Mouse (Mus musculus): ENCODE measurements around the gene Ttc21a. TPM values are rescaled to one million over a fixed set of nuclear protein-coding genes. Genes with fewer than 3 reads are reported as not detected.

Gene Ttc21a
- total and polyA plus RNA-seq, 3 experiments = 0.21 to 0.47 TPM; not detected in 1

GRCm38 (mm10) chr9:119893881-119894280, 43.5 kb upstream of the Ttc21a start:
- no peak overlapping the region for H3K27ac ChIP-seq (ENCODE audit: insufficient read depth, low read depth)

DNA sequence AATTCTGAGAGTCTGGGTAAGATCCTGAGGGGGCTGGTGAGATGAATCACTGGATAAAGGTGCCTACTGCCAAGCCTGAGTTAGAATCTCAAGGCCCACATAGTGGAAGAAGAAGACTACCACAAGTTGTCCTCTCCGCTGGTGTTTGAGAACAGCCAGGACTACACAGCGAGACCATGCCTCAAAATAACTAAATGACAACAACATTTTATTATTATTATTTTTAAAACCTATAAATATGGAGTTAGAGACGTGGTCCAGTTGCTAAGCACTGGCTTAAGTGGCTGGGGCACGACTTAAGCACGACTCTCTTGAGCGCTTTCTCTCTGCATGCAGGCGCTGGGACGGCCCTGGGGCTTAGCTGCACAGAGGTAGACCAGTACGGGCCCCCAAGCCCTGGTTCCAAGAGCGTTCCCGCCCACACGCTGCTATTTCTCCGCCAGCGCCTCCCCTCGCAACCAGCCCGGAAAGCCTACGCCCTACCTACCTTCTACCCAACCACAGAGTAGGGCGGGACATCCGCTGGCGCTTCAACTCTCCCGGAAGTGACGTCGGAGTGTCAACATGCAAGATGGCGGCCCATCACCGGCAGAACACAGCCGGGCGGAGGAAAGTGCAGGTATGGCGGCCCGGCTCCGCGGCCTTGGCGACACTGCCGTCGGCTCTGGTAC, 42.9 kb upstream of the Ttc21a start, which contains the start of gene Wdr48:
TSS of gene Wdr48 (plus strand) at position 540 of the 671 bp plus-strand sequence.
- H3K4me2 ChIP-seq (ENCODE audit: insufficient read depth, low read depth, poor library complexity, severe bottlenecking) = peak within 1 kb of the TSS; percentile 79
- no peak within 1 kb of the TSS for H3K27ac ChIP-seq (ENCODE audit: insufficient read depth, low read depth)
- in situ Hi-C loops (cut with MboI; ENCODE audit: low pct_ligation_motif_present, low pct_unique_long_range_greater_than_20kb, low sequenced_read_pairs) = loop anchor here (25.0 kb wide), 2 partner anchors 232 to 432 kb away; no protein-coding TSS in a partner anchor
- peak within 1 kb of the TSS; percentile 86 to 96 (median 90) for H3K4me3 ChIP-seq (replicated peaks in 1 of 3; ENCODE audit: low read depth in 2 of 3, low read length in 2 of 3, poor library complexity in 1 of 3)
- peak; percentile 99 for DNase-seq (ENCODE audit: extremely low read depth)
- H3K9ac ChIP-seq (ENCODE audit: insufficient read depth, low read depth) = peak within 1 kb of the TSS; percentile 74
- peaks cover 4 to 25% of the 10 kb centered on the region in 2 experiments; a peak in 3 of 4 replicates for H3K4me1 ChIP-seq (ENCODE audit: control insufficient read depth in 1 of 2, insufficient read depth in 2 of 2)
- H3K36me3 ChIP-seq (replicated peaks in 1 of 2; ENCODE audit: control insufficient read depth in 1 of 2, insufficient read depth in 1 of 2, low read length in 1 of 2) = peaks cover 0 to 28% of the 10 kb centered on the region in 2 experiments
- dilution Hi-C loops (cut with MboI; ENCODE audit: extremely low pct_ligation_motif_present, extremely low pct_unique_long_range_greater_than_20kb, low sequenced_read_pairs) = no loop called here
- H3K27me3 ChIP-seq (replicated peaks) = no peaks in the 10 kb centered on the region
- H3K79me2 ChIP-seq (replicated peaks; ENCODE audit: control insufficient read depth, extremely low read depth, insufficient read depth, poor library complexity, severe bottlenecking) = peaks cover 20% of the 10 kb centered on the region
- H3K9me3 ChIP-seq (replicated peaks; ENCODE audit: low read length) = peaks cover 3% of the 10 kb centered on the region
- peak; percentile 84 for TF ChIP-seq SIN3A (IDR thresholded peaks at IDR 0.05; ENCODE audit: low read length)
- TF ChIP-seq POLR2AphosphoS2 (IDR thresholded peaks at IDR 0.05; ENCODE audit: low read depth, low read length) = peak; percentile 60; the same call in 1 of the 2 replicates
- TF ChIP-seq JUND (conservative IDR thresholded peaks at IDR 0.05; ENCODE audit: low read depth, low read length) = no peak
- TF ChIP-seq KAT2A (IDR thresholded peaks at IDR 0.05; ENCODE audit: insufficient replicate concordance, low read length) = peak; percentile 62; the same call in 1 of the 2 replicates
- no peak for TF ChIP-seq ZC3H11A (IDR thresholded peaks at IDR 0.05; ENCODE audit: low read depth, low read length)
- peak; percentile 59; the same call in 1 of the 2 replicates for TF ChIP-seq MXI1 (IDR thresholded peaks at IDR 0.05; ENCODE audit: low read depth, low read length)
- no peak for TF ChIP-seq ZNF384 (IDR thresholded peaks at IDR 0.05; ENCODE audit: low read depth, low read length)
- no peak; the same call in 1 of the 2 replicates for TF ChIP-seq ZMIZ1 (IDR thresholded peaks at IDR 0.05; ENCODE audit: low read depth, low read length)
- TF ChIP-seq RAD21 (IDR thresholded peaks at IDR 0.05; ENCODE audit: low read depth, low read length) = no peak
- no peak for TF ChIP-seq RCOR1 (conservative IDR thresholded peaks at IDR 0.05; ENCODE audit: low read depth, low read length)
- peak; percentile 57; the same call in 1 of the 2 replicates for TF ChIP-seq NRF1 (IDR thresholded peaks at IDR 0.05; ENCODE audit: low read depth, low read length)
- TF ChIP-seq JUN (IDR thresholded peaks at IDR 0.05; ENCODE audit: insufficient read depth, low read depth, low read length) = no peak
- TF ChIP-seq EP300 (IDR thresholded peaks at IDR 0.05; ENCODE audit: low read length) = no peak
- TF ChIP-seq IRF4 (IDR thresholded peaks at IDR 0.05; ENCODE audit: low read depth, low read length) = no peak
- TF ChIP-seq TBP (conservative IDR thresholded peaks at IDR 0.05; ENCODE audit: low read depth, low read length) = peak; percentile 58; the same call in 1 of the 2 replicates
- TF ChIP-seq ELF1 (IDR thresholded peaks at IDR 0.05; ENCODE audit: low read depth, low read length) = peak; percentile 85
- TF ChIP-seq ETS1 (conservative IDR thresholded peaks at IDR 0.05; ENCODE audit: low read depth, low read length) = 0 out of 2 replicates have a peak, but pooled peaks have one; percentile 14
- no peak for TF ChIP-seq PAX5 (IDR thresholded peaks at IDR 0.05; ENCODE audit: low read length)
- no peak for TF ChIP-seq ZKSCAN1 (IDR thresholded peaks at IDR 0.05; ENCODE audit: borderline replicate concordance, low read depth, low read length)
- TF ChIP-seq POLR2A (IDR thresholded peaks at IDR 0.05; ENCODE audit: low read depth, low read length) = peak; percentile 85
- no peak for TF ChIP-seq SMC3 (IDR thresholded peaks at IDR 0.05; ENCODE audit: low read depth, low read length)
- peak; percentile 82 for TF ChIP-seq TCF12 (IDR thresholded peaks at IDR 0.05; ENCODE audit: low read depth, low read length)
- no peak for TF ChIP-seq CTCF (conservative IDR thresholded peaks at IDR 0.05 in 1 of 2, IDR thresholded peaks at IDR 0.05 in 1 of 2; ENCODE audit: low read depth in 2 of 2, low read length in 2 of 2)
- peak; percentile 50; the same call in 1 of the 2 replicates for TF ChIP-seq UBTF (IDR thresholded peaks at IDR 0.05; ENCODE audit: low read depth, low read length)
- peak; percentile 81 for TF ChIP-seq NELFE (IDR thresholded peaks at IDR 0.05; ENCODE audit: low read depth, low read length)
- TF ChIP-seq USF2 (conservative IDR thresholded peaks at IDR 0.05; ENCODE audit: low read depth, low read length) = no peak
- no peak for TF ChIP-seq BHLHE40 (IDR thresholded peaks at IDR 0.05; ENCODE audit: low read depth, low read length)
- TF ChIP-seq MAZ (IDR thresholded peaks at IDR 0.05; ENCODE audit: low read depth, low read length) = 0 out of 2 replicates have a peak, but pooled peaks have one; percentile 53
- 0 out of 2 replicates have a peak, but pooled peaks have one; percentile 15 for TF ChIP-seq CHD2 (IDR thresholded peaks at IDR 0.05; ENCODE audit: low read length)

More at GRCm38 (mm10) chr9:119893881-119894280, 43.5 kb upstream of the Ttc21a start:
- H3K4me2 ChIP-seq (ENCODE audit: insufficient read depth, low read depth, poor library complexity, severe bottlenecking) = no peak overlapping the region
- H3K4me1 ChIP-seq (ENCODE audit: control insufficient read depth in 1 of 2, insufficient read depth in 2 of 2) = peaks cover 4 to 31% of the 10 kb centered on the region in 2 experiments; a peak in 3 of 4 replicates
- in situ Hi-C loops (cut with MboI; ENCODE audit: low pct_ligation_motif_present, low pct_unique_long_range_greater_than_20kb, low sequenced_read_pairs) = loop anchor here (25.0 kb wide), 2 partner anchors 232 to 432 kb away; no protein-coding TSS in a partner anchor
- H3K4me3 ChIP-seq (replicated peaks in 1 of 3; ENCODE audit: low read depth in 2 of 3, low read length in 2 of 3, poor library complexity in 1 of 3) = peak overlapping the region in 1 of 3 experiments; percentile 96
- 0 out of 2 replicates have a peak overlapping the region, but pooled peaks have one; percentile 7 for H3K9ac ChIP-seq (ENCODE audit: insufficient read depth, low read depth)
- dilution Hi-C loops (cut with MboI; ENCODE audit: extremely low pct_ligation_motif_present, extremely low pct_unique_long_range_greater_than_20kb, low sequenced_read_pairs) = no loop called here
- no peak for TF ChIP-seq EP300 (IDR thresholded peaks at IDR 0.05; ENCODE audit: low read length)
- TF ChIP-seq ELF1 (IDR thresholded peaks at IDR 0.05; ENCODE audit: low read depth, low read length) = no peak
- TF ChIP-seq RAD21 (IDR thresholded peaks at IDR 0.05; ENCODE audit: low read depth, low read length) = no peak
- TF ChIP-seq TCF12 (IDR thresholded peaks at IDR 0.05; ENCODE audit: low read depth, low read length) = no peak
- no peak for TF ChIP-seq CTCF (conservative IDR thresholded peaks at IDR 0.05 in 1 of 2, IDR thresholded peaks at IDR 0.05 in 1 of 2; ENCODE audit: low read depth in 2 of 2, low read length in 2 of 2)
- TF ChIP-seq MAX (IDR thresholded peaks at IDR 0.05; ENCODE audit: low read length) = no peak
- peaks cover 20% of the 10 kb centered on the region for H3K79me2 ChIP-seq (replicated peaks; ENCODE audit: control insufficient read depth, extremely low read depth, insufficient read depth, poor library complexity, severe bottlenecking)
- H3K27me3 ChIP-seq (replicated peaks) = no peaks in the 10 kb centered on the region
- no peak for DNase-seq (ENCODE audit: extremely low read depth)
- peaks cover 3% of the 10 kb centered on the region for H3K9me3 ChIP-seq (replicated peaks; ENCODE audit: low read length)
- peaks cover 0 to 23% of the 10 kb centered on the region in 2 experiments for H3K36me3 ChIP-seq (replicated peaks in 1 of 2; ENCODE audit: control insufficient read depth in 1 of 2, insufficient read depth in 1 of 2, low read length in 1 of 2)
